Mouse (Mus musculus): ENCODE measurements around the gene Dmwd.

DNA sequence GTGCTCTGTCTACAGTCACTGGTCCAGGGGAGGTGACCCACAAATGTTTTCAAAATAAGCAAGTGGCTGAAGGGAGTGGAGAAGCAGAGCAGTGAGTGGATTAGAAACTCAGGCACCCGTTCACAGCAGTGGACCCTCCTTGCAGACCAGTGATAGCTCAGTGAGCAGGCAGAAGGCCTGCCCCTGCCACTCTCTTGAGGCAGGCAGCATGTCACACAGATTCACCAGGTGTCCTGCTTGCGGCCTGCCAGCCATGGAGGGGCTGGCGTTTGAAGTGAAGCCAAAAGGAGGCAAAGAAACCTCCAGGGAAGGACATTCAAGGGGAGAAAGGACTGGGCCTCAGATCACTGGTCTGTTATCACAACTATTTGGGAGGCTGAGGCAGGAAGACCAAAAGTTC lies 2.7 kb downstream of the Dmwd start:
- TF ChIP-seq POLR2A (IDR thresholded peaks at IDR 0.05; ENCODE audit: borderline replicate concordance, control insufficient read depth, low read depth, low read length) (no peak), CTCF (IDR thresholded peaks at IDR 0.05; ENCODE audit: control insufficient read depth, insufficient read depth, low read length) (no peak)
